Mouse (Mus musculus) midbrain, embryonic 14.5 days (tissue): ENCODE measurements around the gene Avpi1. TPM values are rescaled to one million over a fixed set of nuclear protein-coding genes. Genes with fewer than 3 reads are reported as not detected.

Experiments used
- ATAC-seq: fragments of 200-750 bp; cut with Nextera tagmentation; 2 replicates; pipeline ENCODE4 v1.8.0; 2017; ENCODE audit warnings: moderate number of reproducible peaks, moderate library complexity; ENCODE audit not compliant: low FRiP score, low TSS enrichment
- DNase-seq: peaks from one replicate; pipeline ENCODE4 v3.0.0-alpha.2; 2015
- H3K27ac ChIP-seq: fragments of 300-500 bp; sonication (generic); replicated peaks from 2 replicates; pipeline ENCODE4 v1.5.1; 2014; ENCODE audit warnings: mild to moderate bottlenecking, low read depth, low read length, moderate library complexity
- H3K27me3 ChIP-seq: fragments of 300-500 bp; sonication (generic); 2 replicates; pipeline ENCODE4 v1.6.1; 2014; ENCODE audit warnings: low read length, control low read depth, mixed read lengths; ENCODE audit not compliant: control insufficient read depth, insufficient read depth
- H3K36me3 ChIP-seq: fragments of 300-500 bp; sonication (generic); 2 replicates; pipeline ENCODE4 v1.6.1; 2014; ENCODE audit warnings: low read length, control low read depth; ENCODE audit not compliant: control insufficient read depth, insufficient read depth
- H3K4me1 ChIP-seq: fragments of 300-500 bp; sonication (generic); 2 replicates; pipeline ENCODE4 v1.6.1; 2014; ENCODE audit warnings: mild to moderate bottlenecking, antibody characterized with exemption, low read length, control low read depth; ENCODE audit not compliant: control insufficient read depth, insufficient read depth
- H3K4me2 ChIP-seq: fragments of 300-500 bp; sonication (generic); 2 replicates; pipeline ENCODE4 v1.6.1; 2014; ENCODE audit warnings: mild to moderate bottlenecking, low read length, moderate library complexity
- H3K4me3 ChIP-seq: fragments of 300-500 bp; sonication (generic); replicated peaks from 2 replicates; pipeline ENCODE4 v1.5.1; 2014; ENCODE audit warnings: low read depth, low read length
- H3K9ac ChIP-seq: fragments of 300-500 bp; sonication (generic); replicated peaks from 2 replicates; pipeline ENCODE4 v1.6.1; 2014; ENCODE audit warnings: mild to moderate bottlenecking, low read length, moderate library complexity
- H3K9me3 ChIP-seq: fragments of 300-500 bp; sonication (generic); 2 replicates; pipeline ENCODE4 v1.6.1; 2016; ENCODE audit warnings: low read length, control low read depth, mixed read lengths; ENCODE audit not compliant: control insufficient read depth
- WGBS: fragments of 180-500 bp; shearing (Covaris S2); extraction: QIAGEN DNeasy Blood & Tissue Kit; methylation state at CpG from one replicate; pipeline ENCODE4 v1.1.7; 2014; 5-methylcytosine and 5-hydroxymethylcytosine counted together
- polyA plus RNA-seq: library from polyadenylated mRNA; unstranded; fragments of >200 nt; fragmentation: Nextera tagmentation; extraction: Ambion mirVana; gene quantifications from 2 replicates; pipeline ENCODE4 v1.2.1, GENCODE M21; 2014

The Avpi1 gene
- polyA plus RNA-seq, 1 experiment from 2014 or later: 5.8 TPM

DNA sequence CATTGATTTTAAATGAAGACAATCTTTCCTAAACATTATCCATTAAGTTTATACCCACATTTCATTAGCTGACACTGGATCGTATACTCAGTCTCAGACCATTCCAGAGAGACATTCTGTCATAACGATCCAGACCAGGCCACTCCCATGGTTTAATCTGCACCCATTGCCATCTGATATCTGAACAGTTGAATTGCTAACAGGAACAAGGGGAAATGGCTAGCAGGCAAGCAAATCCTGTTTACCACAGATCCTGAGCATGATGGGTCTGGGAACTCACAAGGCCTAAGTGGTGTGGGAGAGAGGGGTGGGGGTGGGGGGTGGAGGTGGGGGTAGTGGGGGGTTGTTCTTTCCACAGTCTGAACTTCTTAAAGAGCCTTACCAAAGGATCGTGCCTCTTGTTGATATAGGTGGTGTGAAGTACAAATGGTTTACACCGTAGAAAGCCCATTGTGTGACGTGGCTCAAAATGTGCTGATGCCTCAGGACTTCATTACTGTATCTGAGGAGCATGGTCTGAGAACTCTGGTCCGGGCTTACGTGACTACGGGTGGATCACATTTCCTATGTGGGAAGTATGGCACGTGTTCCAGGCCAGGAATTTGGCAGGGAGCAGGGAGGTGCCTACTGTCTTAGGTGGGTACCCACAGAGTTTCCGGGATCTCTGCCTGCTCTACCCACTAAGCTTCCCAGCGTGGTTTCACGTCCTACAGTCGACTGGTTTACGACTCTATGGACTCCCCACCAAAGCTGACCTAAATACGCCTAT is 9.8 kb upstream of the Avpi1 start:
- Histone ChIP-seq H3K4me3 (no peak overlapping the region), H3K4me1 (no peaks in the 10 kb centered on the region), H3K9ac (no peak overlapping the region), H3K4me2 (no peak overlapping the region), H3K27ac (no peak overlapping the region), H3K36me3 (no peaks in the 10 kb centered on the region), H3K27me3 (no peaks in the 10 kb centered on the region), H3K9me3 (no peaks in the 10 kb centered on the region)
- 91% methylated on average over 15 of the region's 15 CpGs for WGBS
- DNase-seq (no peak), ATAC-seq (no peak)

DNA sequence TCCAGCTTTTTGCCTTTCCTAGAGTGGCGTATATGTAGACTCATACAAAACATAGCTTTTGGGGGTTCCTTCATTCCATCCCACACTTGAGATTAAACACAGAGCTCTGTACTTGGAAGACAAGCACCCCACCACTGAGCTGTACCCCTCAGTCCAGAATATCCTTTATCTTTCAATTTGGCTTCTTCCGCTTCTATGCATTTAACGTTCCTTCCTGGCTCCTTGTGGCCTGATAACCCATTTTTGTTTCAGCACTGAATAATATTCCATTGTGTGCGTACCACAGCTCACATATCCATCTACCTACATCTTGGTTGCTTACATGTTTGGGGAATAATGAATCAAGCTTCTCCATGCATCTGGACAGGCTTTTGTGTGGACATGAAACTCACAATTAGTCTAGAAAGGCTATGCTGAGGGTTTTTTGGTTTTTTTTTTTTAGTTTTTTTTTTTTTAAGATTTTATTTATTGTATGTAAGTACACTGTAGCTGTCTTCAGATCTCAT is 8.4 kb upstream of the Avpi1 start:
- Histone ChIP-seq H3K4me3 (no peak overlapping the region), H3K9ac (no peak overlapping the region), H3K36me3 (no peaks in the 10 kb centered on the region), H3K27ac (no peak overlapping the region), H3K4me2 (no peak overlapping the region), H3K27me3 (no peaks in the 10 kb centered on the region), H3K4me1 (no peaks in the 10 kb centered on the region), H3K9me3 (no peaks in the 10 kb centered on the region)
- DNase-seq (no peak), ATAC-seq (no peak)
- 95% methylated on average over 4 of the region's 4 CpGs for WGBS

DNA sequence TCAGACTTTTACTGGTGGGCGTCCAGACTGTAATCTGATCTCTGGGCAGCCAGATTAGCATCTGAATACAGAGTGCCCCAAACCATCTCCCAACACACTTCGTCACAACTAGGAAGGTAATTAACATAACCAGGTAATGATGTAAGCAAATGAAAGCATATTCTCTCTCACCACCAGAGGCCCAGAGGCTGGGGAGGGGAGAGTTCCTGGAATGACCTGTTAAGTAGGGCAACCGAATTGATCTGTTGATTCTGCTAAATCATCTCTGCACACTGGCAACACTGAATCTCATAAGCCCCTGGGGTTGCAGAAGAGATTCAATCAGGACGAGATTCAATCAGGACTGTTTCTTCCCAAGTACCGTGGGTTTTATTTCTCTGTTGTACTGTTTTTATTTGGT is 7.3 kb upstream of the Avpi1 start:
- Histone ChIP-seq H3K36me3 (no peaks in the 10 kb centered on the region), H3K9ac (no peak overlapping the region), H3K9me3 (no peaks in the 10 kb centered on the region), H3K4me3 (no peak overlapping the region), H3K27me3 (no peaks in the 10 kb centered on the region), H3K4me2 (no peak overlapping the region), H3K4me1 (no peaks in the 10 kb centered on the region), H3K27ac (no peak overlapping the region)
- DNase-seq (no peak), ATAC-seq (no peak)
- 23% methylated on average over 5 of the region's 5 CpGs for WGBS

DNA sequence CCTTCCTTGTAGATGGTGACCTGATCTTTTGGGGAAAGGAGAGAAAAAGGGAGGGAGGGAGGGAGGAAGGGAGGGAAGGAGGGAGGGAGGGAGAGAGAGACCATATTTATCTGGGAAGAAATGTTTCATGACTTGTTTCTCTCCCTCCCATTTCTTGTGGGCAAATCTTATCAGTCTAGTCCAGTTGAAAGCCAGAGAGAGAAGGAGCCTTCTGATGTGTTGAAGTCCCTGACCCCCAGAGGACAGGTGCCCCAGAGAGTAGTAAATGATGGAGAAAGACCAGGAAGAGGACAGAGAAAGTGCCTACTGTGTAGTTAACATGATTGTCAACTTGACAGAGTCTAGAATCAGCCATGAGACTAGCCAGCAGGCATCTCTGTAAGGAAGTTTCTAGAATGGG is 6.2 kb upstream of the Avpi1 start:
- no peak for ATAC-seq
- Histone ChIP-seq H3K4me3 (no peak overlapping the region), H3K4me2 (no peak overlapping the region), H3K4me1 (no peaks in the 10 kb centered on the region), H3K36me3 (no peaks in the 10 kb centered on the region), H3K27me3 (no peaks in the 10 kb centered on the region), H3K9me3 (no peaks in the 10 kb centered on the region), H3K27ac (no peak overlapping the region), H3K9ac (no peak overlapping the region)
- DNase-seq: no peak

DNA sequence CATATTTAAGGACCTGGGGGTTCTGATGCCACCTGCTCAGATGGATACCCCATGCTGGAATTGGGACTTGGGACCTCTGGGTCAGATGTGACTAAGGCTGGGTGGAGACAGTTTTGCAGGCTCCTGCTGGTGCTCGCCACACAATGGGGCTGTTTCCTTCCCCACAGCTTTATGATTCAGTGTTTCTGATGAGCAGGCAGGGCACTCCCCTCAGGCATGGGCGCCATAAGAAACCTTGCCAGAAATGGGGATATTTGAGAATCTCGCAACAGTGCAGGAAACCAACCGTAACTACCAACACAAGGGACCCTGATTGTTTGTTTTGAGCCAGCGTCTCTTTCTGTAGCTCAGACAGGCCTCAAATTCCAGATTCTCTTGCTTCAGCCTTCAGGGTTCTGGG is 2.2 kb upstream of the Avpi1 start:
- Histone ChIP-seq H3K36me3 (no peaks in the 10 kb centered on the region), H3K4me3 (no peak overlapping the region), H3K27ac (no peak overlapping the region), H3K9me3 (no peaks in the 10 kb centered on the region), H3K27me3 (peaks cover 6% of the 10 kb centered on the region; the same call in 1 of the 2 replicates), H3K4me1 (peaks cover 15% of the 10 kb centered on the region), H3K9ac (no peak overlapping the region), H3K4me2 (no peak overlapping the region)
- ATAC-seq (no peak), DNase-seq (no peak)
- 76% methylated on average over 5 of the region's 5 CpGs for WGBS

GRCm38 (mm10) chr19:42130294-42130606 is 1.4 kb upstream of the Avpi1 start:
- peaks cover 2% of the 10 kb centered on the region for H3K36me3 ChIP-seq

GRCm38 (mm10) chr19:42129509-42130293 is 842 bp upstream of the Avpi1 start:
- H3K36me3 ChIP-seq: peaks cover 7% of the 10 kb centered on the region
- no peak for ATAC-seq
- H3K4me1 ChIP-seq: peaks cover 15% of the 10 kb centered on the region
- WGBS: 20% methylated on average over 14 of the region's 14 CpGs
- H3K9me3 ChIP-seq: no peaks in the 10 kb centered on the region
- H3K9ac ChIP-seq: peak overlapping the region; percentile 70
- no peak for DNase-seq
- no peak overlapping the region for H3K27ac ChIP-seq
- peaks cover 6% of the 10 kb centered on the region; the same call in 1 of the 2 replicates for H3K27me3 ChIP-seq
- peak overlapping the region; percentile 59 for H3K4me3 ChIP-seq
- H3K4me2 ChIP-seq: peak overlapping the region; percentile 100

More at GRCm38 (mm10) chr19:42130294-42130606, 1.4 kb upstream of the Avpi1 start:
- DNase-seq: no peak
- Histone ChIP-seq H3K27me3 (peaks cover 6% of the 10 kb centered on the region; the same call in 1 of the 2 replicates), H3K4me1 (peaks cover 15% of the 10 kb centered on the region), H3K9me3 (no peaks in the 10 kb centered on the region), H3K4me2 (no peak overlapping the region), H3K27ac (no peak overlapping the region), H3K9ac (no peak overlapping the region), H3K4me3 (no peak overlapping the region)
- ATAC-seq: no peak
- WGBS: 61% methylated on average over 3 of the region's 3 CpGs

- no peak overlapping the region for H3K27ac ChIP-seq
- H3K36me3 ChIP-seq: peaks cover 20% of the 10 kb centered on the region
- WGBS: 5% methylated on average over 23 of the region's 23 CpGs
- H3K27me3 ChIP-seq: peaks cover 6% of the 10 kb centered on the region; the same call in 1 of the 2 replicates
- H3K9ac ChIP-seq: peak overlapping the region; percentile 70
- DNase-seq (peak; percentile 18), ATAC-seq (no peak; the same call in 1 of the 2 replicates)
- H3K4me1 ChIP-seq: peaks cover 15% of the 10 kb centered on the region
- H3K4me3 ChIP-seq: peak overlapping the region; percentile 59
- H3K4me2 ChIP-seq: peak overlapping the region; percentile 100
- H3K9me3 ChIP-seq: no peaks in the 10 kb centered on the region
Observed at GRCm38 (mm10) chr19:42128052-42128740, 663 bp downstream of the Avpi1 start.
